Mouse (Mus musculus) CH12F3 (cell line): ENCODE data around the gene Taar3.

Experiments
- in situ Hi-C: fragments of 300-500 bp; cut with MboI; formaldehyde crosslinking; loops from 2 replicates; pipeline ENCODE4 v1.14.3; 2020; ENCODE audit warnings: low sequenced_read_pairs

Taar3 gene

DNA sequence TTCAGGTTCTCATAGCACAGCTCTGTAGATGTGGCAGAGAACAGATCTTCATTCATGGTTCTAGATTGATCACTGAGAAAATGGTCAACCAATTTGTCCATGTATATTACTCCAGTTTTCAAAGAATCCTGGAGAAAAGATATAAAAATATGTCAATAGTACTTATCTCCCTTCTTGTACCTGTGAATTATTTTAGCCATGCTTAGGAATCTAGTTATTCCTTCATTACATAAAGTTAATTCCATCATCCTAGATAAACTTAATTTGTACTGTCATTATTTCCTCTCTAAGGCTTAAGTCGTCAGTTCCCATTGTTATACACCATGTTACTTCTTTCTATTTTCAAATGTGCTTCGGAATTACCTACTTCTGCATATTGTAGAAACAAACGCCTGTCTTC is 44.0 kb downstream of the Taar3 start, which contains the start of gene Taar7a:
Gene Taar7a (minus strand): TSS at position 101 of the 400 bp plus-strand sequence.
- in situ Hi-C loops: no loop called here

DNA sequence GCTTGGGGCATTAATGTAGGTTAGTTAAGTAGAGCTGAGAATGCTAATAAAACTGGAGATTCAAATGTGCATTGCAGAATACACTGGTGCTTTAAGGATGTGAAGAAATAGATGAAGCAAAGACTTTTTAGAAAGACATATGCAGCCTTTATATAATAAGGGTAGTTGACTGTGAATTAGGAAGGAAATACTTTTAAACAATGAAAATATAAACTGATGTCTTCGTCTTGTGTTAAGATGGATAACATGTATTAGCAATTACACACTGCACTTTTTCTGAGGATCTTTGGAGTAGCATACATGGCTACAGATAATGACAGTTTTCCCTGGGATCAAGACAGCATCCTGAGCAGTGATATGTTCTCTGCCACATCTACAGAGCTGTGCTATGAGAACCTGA is 50.3 kb downstream of the Taar3 start, which contains the start of gene Taar7b:
Gene Taar7b (plus strand): TSS at position 301 of the 400 bp plus-strand sequence.
- in situ Hi-C loops: no loop called here
